Mouse (Mus musculus) hematopoietic multipotent progenitor cell, adult 10-12 weeks (in vitro differentiated cells): ENCODE data around the gene Cep72. TPM values are rescaled to one million over a fixed set of nuclear protein-coding genes. Genes with fewer than 3 reads are reported as not detected.

Experiments
- polyA plus RNA-seq: library from polyadenylated mRNA; stranded (reverse); fragments of >175 nt; gene quantifications from 2 replicates; pipeline ENCODE4 v1.2.3, GENCODE M21; 2012; ENCODE audit warnings: low replicate concordance

Gene Cep72
- polyA plus RNA-seq: 0.31 and 3.7 TPM in 2 replicates

GRCm38 (mm10) chr13:74061613-74062377 is at the start of gene Cep72:
Gene Cep72 (minus strand): TSS chr13:74062299.

GRCm38 (mm10) chr13:74008948-74009718 is 53.0 kb downstream of the Cep72 start, which contains the start of gene Tppp:
Gene Tppp (plus strand): TSS chr13:74009407.

Other genes with a start within 250 kb of the Cep72 start
- gene Nkd2, start 214.7 kb downstream of the Cep72 start, polyA plus RNA-seq: 0.04 and 0.17 TPM in 2 replicates
- 0.24 and 0.33 TPM in 2 replicates for gene Trip13, start 124.5 kb downstream of the Cep72 start, polyA plus RNA-seq
- gene Brd9, start 124.5 kb downstream of the Cep72 start, polyA plus RNA-seq: 37.8 and 41.1 TPM in 2 replicates
- gene Zdhhc11, start 98.4 kb downstream of the Cep72 start, polyA plus RNA-seq: not detected in 2 replicates
- gene Tppp, start 52.9 kb downstream of the Cep72 start, polyA plus RNA-seq: 0.45 and 1.9 TPM in 2 replicates
- gene Slc9a3, start 59.2 kb upstream of the Cep72 start, polyA plus RNA-seq: not detected in 2 replicates
- gene Exoc3, start 146.4 kb upstream of the Cep72 start, polyA plus RNA-seq: 4.9 and 39.6 TPM in 2 replicates
- gene Ahrr, start 230.0 kb upstream of the Cep72 start, polyA plus RNA-seq: 0.20 and 0.43 TPM in 2 replicates